Mouse (Mus musculus): Measurements from ENCODE around the gene Crim1. TPM values are rescaled to one million over a fixed set of nuclear protein-coding genes. Genes with fewer than 3 reads are reported as not detected.

The Crim1 gene
- polyA plus RNA-seq, 1 experiment from 2014 or later = 8.4 TPM

GRCm38 (mm10) chr17:78322369-78323335 lies 122.6 kb downstream of the Crim1 start:
- peaks cover 12% of the 10 kb centered on the region for H3K4me1 ChIP-seq (replicated peaks; ENCODE audit: insufficient read depth, low read length)
- no peak for TF ChIP-seq CTCF (IDR thresholded peaks at IDR 0.05; ENCODE audit: low read depth)
- no peaks in the 10 kb centered on the region for H3K27me3 ChIP-seq (ENCODE audit: insufficient read depth, low read length)
- ATAC-seq (replicated peaks; ENCODE audit: low FRiP score, low read depth) = no peak
- H3K4me3 ChIP-seq (replicated peaks; ENCODE audit: low read depth, low read length) = no peak overlapping the region
- WGBS = 37% methylated on average over 18 of the region's 18 CpGs
- DNase-seq (ENCODE audit: low spot score) = peak; percentile 81
- H3K27ac ChIP-seq = peak overlapping the region; percentile 55
- H3K9me3 ChIP-seq (replicated peaks; ENCODE audit: low read length) = no peaks in the 10 kb centered on the region
- no peaks in the 10 kb centered on the region for H3K36me3 ChIP-seq (ENCODE audit: insufficient read depth, low read length)
- no peak overlapping the region for H3K4me2 ChIP-seq (ENCODE audit: low read length)
- no peak overlapping the region for H3K9ac ChIP-seq (ENCODE audit: low read depth, low read length)

DNA sequence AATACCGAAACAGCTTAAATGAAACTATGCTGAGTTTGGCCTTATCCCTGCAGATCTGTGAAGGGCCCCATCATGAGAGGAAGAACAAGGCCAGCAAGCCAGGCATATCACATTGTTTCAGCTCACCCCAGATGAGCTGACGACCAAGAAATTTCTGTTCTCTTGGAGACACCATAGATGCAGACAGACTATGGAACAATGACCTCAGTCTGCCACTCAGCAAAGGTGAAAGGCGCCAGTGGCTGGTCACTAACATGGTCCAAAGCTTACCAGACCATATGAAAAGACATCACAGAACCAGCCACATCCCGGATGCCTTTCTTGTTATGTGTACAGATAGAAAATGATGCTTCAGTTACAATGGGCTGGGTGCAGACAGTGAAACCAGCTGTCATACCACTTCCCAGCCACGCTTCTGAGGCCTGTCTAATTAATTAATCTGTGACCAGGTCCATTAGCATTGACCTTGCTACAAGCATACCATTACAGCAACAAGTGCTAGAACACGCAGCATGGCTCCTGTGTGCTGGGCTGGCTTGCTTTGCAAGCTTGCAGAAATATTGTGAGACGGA lies 125.8 kb downstream of the Crim1 start:
- Histone ChIP-seq H3K27me3 (ENCODE audit: insufficient read depth, low read length) (no peaks in the 10 kb centered on the region), H3K4me3 (replicated peaks; ENCODE audit: low read depth, low read length) (no peak overlapping the region), H3K27ac (no peak overlapping the region), H3K9ac (ENCODE audit: low read depth, low read length) (no peak overlapping the region), H3K4me2 (ENCODE audit: low read length) (no peak overlapping the region), H3K4me1 (replicated peaks; ENCODE audit: insufficient read depth, low read length) (peaks cover 12% of the 10 kb centered on the region), H3K36me3 (ENCODE audit: insufficient read depth, low read length) (no peaks in the 10 kb centered on the region), H3K9me3 (replicated peaks; ENCODE audit: low read length) (no peaks in the 10 kb centered on the region)
- no peak for DNase-seq (ENCODE audit: low spot score)
- no peak for ATAC-seq (replicated peaks; ENCODE audit: low FRiP score, low read depth)
- TF ChIP-seq CTCF (IDR thresholded peaks at IDR 0.05; ENCODE audit: low read depth) = no peak
- WGBS = 78% methylated on average over 7 of the region's 7 CpGs

GRCm38 (mm10) chr17:78326381-78326780 lies 126.3 kb downstream of the Crim1 start:
- no peak for TF ChIP-seq CTCF (IDR thresholded peaks at IDR 0.05; ENCODE audit: low read depth)
- peaks cover 12% of the 10 kb centered on the region for H3K4me1 ChIP-seq (replicated peaks; ENCODE audit: insufficient read depth, low read length)
- WGBS = 48% methylated on average over 2 of the region's 2 CpGs
- no peaks in the 10 kb centered on the region for H3K36me3 ChIP-seq (ENCODE audit: insufficient read depth, low read length)
- H3K4me3 ChIP-seq (replicated peaks; ENCODE audit: low read depth, low read length) = no peak overlapping the region
- DNase-seq (ENCODE audit: low spot score) = no peak
- H3K9me3 ChIP-seq (replicated peaks; ENCODE audit: low read length) = no peaks in the 10 kb centered on the region
- no peak overlapping the region for H3K4me2 ChIP-seq (ENCODE audit: low read length)
- ATAC-seq (replicated peaks; ENCODE audit: low FRiP score, low read depth) = no peak
- H3K9ac ChIP-seq (ENCODE audit: low read depth, low read length) = no peak overlapping the region
- no peaks in the 10 kb centered on the region for H3K27me3 ChIP-seq (ENCODE audit: insufficient read depth, low read length)
- H3K27ac ChIP-seq = no peak overlapping the region

DNA sequence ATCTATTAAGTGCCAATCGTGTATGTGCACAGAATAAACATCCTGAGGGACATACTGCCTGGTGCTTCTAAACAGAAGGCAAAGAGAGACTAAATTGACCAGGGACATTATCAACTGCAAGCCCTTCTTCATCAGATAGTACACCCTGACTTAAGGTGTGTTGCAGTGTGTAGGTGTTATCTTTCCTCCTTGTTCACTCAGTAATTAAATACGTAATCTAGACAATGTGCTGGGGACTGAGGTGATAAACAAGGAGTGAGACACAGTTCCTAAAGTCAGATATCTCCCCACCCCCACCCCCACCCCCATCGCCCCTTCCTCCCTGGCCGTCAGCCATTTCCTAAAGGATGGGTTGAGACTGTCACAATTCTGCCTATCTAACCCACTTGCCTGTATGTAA lies 127.1 kb downstream of the Crim1 start:
- no peak overlapping the region for H3K9ac ChIP-seq (ENCODE audit: low read depth, low read length)
- no peak overlapping the region for H3K4me3 ChIP-seq (replicated peaks; ENCODE audit: low read depth, low read length)
- TF ChIP-seq CTCF (IDR thresholded peaks at IDR 0.05; ENCODE audit: low read depth) = no peak
- H3K27me3 ChIP-seq (ENCODE audit: insufficient read depth, low read length) = no peaks in the 10 kb centered on the region
- H3K4me1 ChIP-seq (replicated peaks; ENCODE audit: insufficient read depth, low read length) = peaks cover 15% of the 10 kb centered on the region
- H3K9me3 ChIP-seq (replicated peaks; ENCODE audit: low read length) = no peaks in the 10 kb centered on the region
- no peak for ATAC-seq (replicated peaks; ENCODE audit: low FRiP score, low read depth)
- 77% methylated on average over 4 of the region's 4 CpGs for WGBS
- H3K4me2 ChIP-seq (ENCODE audit: low read length) = no peak overlapping the region
- H3K36me3 ChIP-seq (ENCODE audit: insufficient read depth, low read length) = no peaks in the 10 kb centered on the region
- no peak overlapping the region for H3K27ac ChIP-seq
- no peak for DNase-seq (ENCODE audit: low spot score)

DNA sequence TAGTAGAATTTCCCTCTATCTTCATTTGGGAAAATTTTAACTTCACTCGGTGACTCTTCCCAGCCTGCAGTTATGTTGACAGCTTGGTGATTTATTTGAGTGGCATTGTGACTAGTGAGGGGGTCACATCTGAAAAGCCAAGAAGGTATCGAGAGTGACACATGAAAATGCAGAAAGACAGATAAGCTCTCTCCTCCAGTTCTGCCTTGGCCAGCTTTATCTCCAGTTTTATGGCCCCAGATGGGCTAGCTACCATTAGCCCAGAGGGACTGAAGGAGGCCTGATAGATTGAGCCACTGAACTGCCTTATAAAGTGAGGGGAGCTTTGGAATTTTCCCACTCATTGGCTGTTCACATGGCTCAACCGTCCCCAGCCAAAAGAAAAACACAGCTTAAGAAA lies 128.2 kb downstream of the Crim1 start:
- peaks cover 12% of the 10 kb centered on the region; the same call in 1 of the 2 replicates for H3K4me1 ChIP-seq (replicated peaks; ENCODE audit: insufficient read depth, low read length)
- H3K27ac ChIP-seq = no peak overlapping the region
- no peaks in the 10 kb centered on the region for H3K9me3 ChIP-seq (replicated peaks; ENCODE audit: low read length)
- DNase-seq (ENCODE audit: low spot score) (no peak), ATAC-seq (replicated peaks; ENCODE audit: low FRiP score, low read depth) (no peak)
- H3K36me3 ChIP-seq (ENCODE audit: insufficient read depth, low read length) = no peaks in the 10 kb centered on the region
- TF ChIP-seq CTCF (IDR thresholded peaks at IDR 0.05; ENCODE audit: low read depth) = no peak
- no peaks in the 10 kb centered on the region for H3K27me3 ChIP-seq (ENCODE audit: insufficient read depth, low read length)
- WGBS = 27% methylated on average over 3 of the region's 3 CpGs
- H3K4me3 ChIP-seq (replicated peaks; ENCODE audit: low read depth, low read length) = no peak overlapping the region
- H3K9ac ChIP-seq (ENCODE audit: low read depth, low read length) = no peak overlapping the region
- H3K4me2 ChIP-seq (ENCODE audit: low read length) = no peak overlapping the region

GRCm38 (mm10) chr17:78331438-78331837 lies 131.4 kb downstream of the Crim1 start:
- ATAC-seq (replicated peaks; ENCODE audit: low FRiP score, low read depth) (no peak), DNase-seq (ENCODE audit: low spot score) (no peak)
- Histone ChIP-seq H3K27ac (no peak overlapping the region), H3K4me1 (replicated peaks; ENCODE audit: insufficient read depth, low read length) (0 out of 2 replicates have a peak, but pooled peaks cover 5% of the 10 kb centered on the region), H3K9me3 (replicated peaks; ENCODE audit: low read length) (no peaks in the 10 kb centered on the region), H3K27me3 (ENCODE audit: insufficient read depth, low read length) (no peaks in the 10 kb centered on the region), H3K9ac (ENCODE audit: low read depth, low read length) (no peak overlapping the region), H3K4me3 (replicated peaks; ENCODE audit: low read depth, low read length) (no peak overlapping the region), H3K4me2 (ENCODE audit: low read length) (no peak overlapping the region), H3K36me3 (ENCODE audit: insufficient read depth, low read length) (0 out of 2 replicates have a peak, but pooled peaks cover 5% of the 10 kb centered on the region)
- no peak for TF ChIP-seq CTCF (IDR thresholded peaks at IDR 0.05; ENCODE audit: low read depth)
- 51% methylated on average over 8 of the region's 8 CpGs for WGBS

Measured in kidney, postnatal 0 days (tissue).